15 mouse cellular contexts compared by ENCODE assay signal in the genomic region with DNA sequence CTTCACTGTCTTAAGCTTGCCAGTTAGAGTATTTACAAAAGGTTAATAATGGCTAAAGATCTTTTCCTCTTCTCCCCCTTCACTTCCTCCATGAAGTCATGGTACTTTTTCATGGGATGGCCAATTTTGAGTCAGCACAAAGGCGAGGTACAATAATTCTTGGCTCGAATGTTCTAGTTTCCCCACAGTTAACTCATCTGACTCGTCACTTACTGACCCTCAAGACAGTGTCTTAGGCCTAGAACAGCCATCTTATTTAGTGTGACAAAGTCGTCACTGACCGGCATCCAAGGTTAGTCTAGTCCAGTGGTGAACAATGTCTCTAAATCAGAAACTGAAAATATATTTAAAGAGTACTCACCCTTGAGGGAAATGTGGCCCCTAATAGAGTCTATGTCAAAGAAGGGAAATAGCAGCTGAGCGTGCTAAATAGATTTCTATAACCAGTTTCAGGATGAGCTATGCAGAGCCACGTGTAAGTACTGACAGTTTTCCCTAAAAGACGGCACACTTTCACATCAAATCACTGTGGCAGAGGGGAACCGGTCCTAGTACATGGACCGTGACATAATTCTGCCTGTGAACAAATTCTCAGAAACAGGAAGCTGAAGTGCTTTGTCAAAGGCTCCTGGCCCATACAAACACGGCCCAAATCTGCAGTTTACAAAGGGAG.
"Had no signal": no experiment of that assay in that cellular context is flagged by ENCODE, and none has a peak within 500 bp of the region (broad histone marks: within the 10 kb centered on the region; RNA-seq: fewer than 3 reads in every experiment).

No protein-coding gene starts in this region.

- H3K4me2 ChIP-seq: limb, embryonic 12.5 days; midbrain, embryonic 11.5 days had no signal

- H3K4me3 ChIP-seq: limb, embryonic 12.5 days; megakaryocyte, embryonic 14.5 days had no signal

- H3K9ac ChIP-seq: limb, embryonic 12.5 days; liver, embryonic 14.5 days had no signal

- H3K27me3 ChIP-seq: limb, embryonic 12.5 days; megakaryocyte, embryonic 14.5 days had no signal

- H3K9me3 ChIP-seq: limb, embryonic 12.5 days; megakaryocyte, embryonic 14.5 days had no signal

- H3K27ac ChIP-seq: kidney, postnatal 0 days; limb, embryonic 12.5 days; liver, embryonic 14.5 days; macrophage had no signal

- DNase-seq: kidney, adult 9 months; kidney, postnatal 36 days; layer of hippocampus, adult 9-11 months; lung, adult 2 months; lung, postnatal 14 days; right cerebral cortex, adult 18-20 months; right cerebral cortex, postnatal 25 days; thymus, adult 18-20 months; thymus, postnatal 14 days had no signal
